Mouse (Mus musculus) T-helper 17 cell (primary cell): Measurements from ENCODE around the gene Serpinb1a.

ENCODE experiments used
- in situ Hi-C, 2 experiments: fragments of 300-600 bp; cut with MboI, MseI; formaldehyde crosslinking; loops; 1 replicate in 1 of 2; 2 replicates in 1 of 2; pipeline ENCODE4 v1.15.1; 2025; ENCODE audit warnings: high pct_unique_total_duplicates in 2 of 2

The Serpinb1a gene

GRCm38 (mm10) chr13:32801693-32802221 lies 49.2 kb downstream of the Serpinb1a start, which contains the start of gene Wrnip1:
Gene Wrnip1 (plus strand): TSS chr13:32802038.
- in situ Hi-C loops = loop anchor here in 1 of 2 experiments (5.0 kb wide), 1 partner anchor 464 kb away; the partner anchor contains the start of gene Gmds

DNA sequence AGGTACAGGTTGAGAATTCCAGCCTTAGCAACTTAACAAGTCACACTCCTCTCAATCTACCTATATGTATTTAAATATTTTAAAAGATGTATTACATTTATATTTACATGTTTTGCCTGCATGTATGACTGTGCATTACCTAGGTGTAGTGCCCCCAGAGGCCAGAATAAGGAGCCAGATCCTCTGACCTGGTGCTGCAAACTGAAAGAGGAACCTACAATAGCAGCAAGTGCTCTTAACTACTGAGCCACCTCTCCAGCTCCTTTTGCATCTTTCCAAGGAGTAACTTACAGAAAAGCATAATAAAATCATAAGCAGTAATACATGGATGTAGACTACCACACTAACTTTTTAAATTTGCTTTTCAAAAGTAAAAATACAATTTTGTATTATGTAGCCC lies 50.1 kb downstream of the Serpinb1a start:
- in situ Hi-C loops = loop anchor here in 1 of 2 experiments (5.0 kb wide), 1 partner anchor 464 kb away; the partner anchor contains the start of gene Gmds

GRCm38 (mm10) chr13:32799131-32799530 lies 51.9 kb downstream of the Serpinb1a start:
- in situ Hi-C loops = no loop called here

DNA sequence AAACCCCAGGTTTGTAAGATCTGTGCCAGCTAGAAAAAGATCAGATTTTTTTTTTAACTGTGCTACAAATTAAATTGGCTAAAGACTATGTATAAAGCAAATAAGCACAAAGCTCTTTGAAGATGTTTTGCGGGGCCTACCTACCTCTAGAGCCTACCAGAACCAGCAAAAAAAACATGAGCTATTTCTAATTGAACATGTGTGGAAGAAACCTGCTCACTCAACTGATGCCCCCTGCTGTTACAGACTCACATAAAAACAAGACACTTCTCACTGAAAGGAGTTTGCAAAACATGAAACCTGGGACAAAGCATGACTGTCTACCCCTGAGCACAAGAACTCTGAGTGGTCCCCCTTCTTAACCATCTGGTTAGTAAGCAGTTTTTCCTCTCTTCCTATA lies 53.9 kb downstream of the Serpinb1a start:
- in situ Hi-C loops = no loop called here

DNA sequence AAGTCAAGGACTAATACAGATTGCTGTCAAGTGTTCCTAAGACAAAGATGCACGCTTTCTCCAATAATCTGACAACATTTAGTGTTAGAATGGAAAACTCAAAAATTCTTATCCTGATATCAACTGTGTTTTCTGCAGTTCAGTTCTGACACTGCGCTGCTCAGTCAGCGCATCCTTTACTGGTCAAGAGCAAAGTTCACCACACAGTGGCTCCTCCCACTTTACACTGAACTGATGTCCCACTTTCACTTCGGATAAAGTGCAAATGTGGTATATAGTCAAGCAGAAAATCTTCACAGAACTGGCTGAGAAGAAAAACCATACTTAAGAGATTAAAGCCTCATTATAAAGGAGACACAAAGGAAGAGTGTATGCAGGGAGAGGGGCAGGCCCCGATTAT lies 55.8 kb downstream of the Serpinb1a start:
- in situ Hi-C loops = no loop called here

DNA sequence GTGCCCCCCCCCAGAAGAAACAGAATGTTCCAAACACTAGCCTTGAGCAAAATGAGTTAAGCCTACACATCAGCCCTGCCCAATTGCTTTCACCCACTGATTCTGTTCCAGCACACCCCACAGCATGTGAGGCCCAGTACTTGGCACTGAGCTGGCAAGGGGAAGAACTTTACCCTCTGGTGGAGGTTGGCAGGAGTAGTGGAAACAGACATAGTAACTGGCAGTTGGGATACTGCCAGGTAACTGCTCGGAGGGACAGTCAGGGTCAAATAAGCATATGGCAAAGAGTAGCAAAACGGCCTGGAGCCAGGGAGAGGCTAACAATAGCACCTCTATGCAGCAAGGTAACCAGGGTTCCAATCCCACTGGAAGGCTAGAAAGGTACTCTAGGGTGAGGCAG lies 56.4 kb downstream of the Serpinb1a start:
- in situ Hi-C loops = no loop called here
